In genomic region chr4:146603578-146604399, GRCm38 (mm10) we compare ENCODE assay signal across 8 mouse cellular contexts. TPM values are rescaled to one million over a fixed set of nuclear protein-coding genes. Genes with fewer than 3 reads are reported as not detected.
DNase-seq lines count a peak whose midpoint lies in the region; ATAC-seq and TF ChIP-seq lines count a peak whose summit lies in the region.
"Not testable (repeated sequence)": the region's sequence is repeated elsewhere in the genome, so short reads cannot be mapped to it uniquely, and the experiment has no call there.
"Had no signal": no experiment of that assay in that cellular context is flagged by ENCODE, and none has a peak within 500 bp of the region (broad histone marks: within the 10 kb centered on the region; RNA-seq: fewer than 3 reads in every experiment).

No protein-coding gene starts in this region.

- H3K4me2 ChIP-seq in embryonic facial prominence, embryonic 15.5 days (replicated peaks): 0 out of 2 replicates have a peak overlapping the region, but pooled peaks have one; percentile 31
- peak overlapping the region; percentile 59 for H3K4me2 ChIP-seq in heart, embryonic 11.5 days
- H3K4me2 ChIP-seq in hindbrain, embryonic 16.5 days (ENCODE audit: low read length): peak overlapping the region; percentile 46
- peak overlapping the region; percentile 42 for H3K4me2 ChIP-seq in limb, embryonic 12.5 days
- not testable (repeated sequence) for H3K4me2 ChIP-seq in lung, postnatal 0 days (replicated peaks; ENCODE audit: low read depth, low read length)
- peak overlapping the region; percentile 44 for H3K4me2 ChIP-seq in neural tube, embryonic 13.5 days

- not testable (repeated sequence) for H3K4me1 ChIP-seq in embryonic facial prominence, embryonic 15.5 days; heart, embryonic 11.5 days (ENCODE audit: control insufficient read depth, insufficient read depth, low read length); hindbrain, embryonic 16.5 days (ENCODE audit: control insufficient read depth, insufficient read depth, low read depth, low read length); limb, embryonic 12.5 days (replicated peaks); lung, postnatal 0 days (ENCODE audit: insufficient read depth, low read depth, low read length); neural tube, embryonic 13.5 days (replicated peaks)

- H3K9ac ChIP-seq in embryonic facial prominence, embryonic 15.5 days; heart, embryonic 11.5 days (ENCODE audit: low read depth, low read length); limb, embryonic 12.5 days (replicated peaks); lung, postnatal 0 days (replicated peaks; ENCODE audit: low read depth); neural tube, embryonic 13.5 days: not testable (repeated sequence)
- peak overlapping the region; percentile 39 for H3K9ac ChIP-seq in hindbrain, embryonic 16.5 days (ENCODE audit: low read depth, low read length)

- TF ChIP-seq EP300 in lung, postnatal 0 days (IDR thresholded peaks at IDR 0.05): not testable (repeated sequence)

- peak; percentile 73; the same call in 1 of the 2 replicates for ATAC-seq in embryonic facial prominence, embryonic 15.5 days (ENCODE audit: insufficient number of reproducible peaks, low FRiP score, low TSS enrichment, low read depth)
- ATAC-seq in heart, embryonic 11.5 days (replicated peaks; ENCODE audit: insufficient number of reproducible peaks, low FRiP score, low TSS enrichment): peak; percentile 93
- peak; percentile 93 for ATAC-seq in hindbrain, embryonic 16.5 days
- peak; percentile 83 for ATAC-seq in limb, embryonic 12.5 days (ENCODE audit: insufficient number of reproducible peaks, insufficient read depth, low FRiP score, low TSS enrichment, low read depth)
- peak; percentile 67 for ATAC-seq in lung, postnatal 0 days
- peak; percentile 94 for ATAC-seq in neural tube, embryonic 13.5 days (ENCODE audit: low read depth)

- WGBS in embryonic facial prominence, embryonic 15.5 days: 4% methylated on average over 29 of the region's 53 CpGs
- WGBS in heart, embryonic 11.5 days (ENCODE audit: insufficient replicate concordance): 3% methylated on average over 18 of the region's 53 CpGs
- WGBS in hindbrain, embryonic 16.5 days: 4% methylated on average over 18 of the region's 53 CpGs
- WGBS in limb, embryonic 12.5 days: 12% methylated on average over 22 of the region's 53 CpGs
- 12% methylated on average over 19 of the region's 53 CpGs for WGBS in lung, postnatal 0 days
- 4% methylated on average over 32 of the region's 53 CpGs for WGBS in neural tube, embryonic 13.5 days

- not testable (repeated sequence) for H3K27ac ChIP-seq in embryonic facial prominence, embryonic 15.5 days (replicated peaks); heart, embryonic 11.5 days (ENCODE audit: low read depth, low read length); hindbrain, embryonic 16.5 days (ENCODE audit: low read depth, low read length); limb, embryonic 12.5 days; lung, postnatal 0 days (ENCODE audit: low read length); neural tube, embryonic 13.5 days (replicated peaks)

- not testable (repeated sequence) for H3K36me3 ChIP-seq in embryonic facial prominence, embryonic 15.5 days; heart, embryonic 11.5 days (ENCODE audit: control insufficient read depth, insufficient read depth, low read length); hindbrain, embryonic 16.5 days (ENCODE audit: control insufficient read depth, insufficient read depth, low read length); limb, embryonic 12.5 days; lung, postnatal 0 days (ENCODE audit: insufficient read depth, low read length); neural tube, embryonic 13.5 days

- H3K9me3 ChIP-seq in embryonic facial prominence, embryonic 15.5 days (replicated peaks); heart, embryonic 11.5 days (replicated peaks; ENCODE audit: control insufficient read depth, low read length); hindbrain, embryonic 16.5 days (ENCODE audit: control insufficient read depth, low read length); limb, embryonic 12.5 days; lung, postnatal 0 days (ENCODE audit: low read length); neural tube, embryonic 13.5 days: not testable (repeated sequence)

- peak; percentile 1 for DNase-seq in adipocyte (ENCODE audit: low spot score)
- peak; percentile 2 for DNase-seq in lung, postnatal 0 days (ENCODE audit: low spot score)

- H3K4me3 ChIP-seq in embryonic facial prominence, embryonic 15.5 days (replicated peaks): peak overlapping the region; percentile 21; the same call in 1 of the 2 replicates
- H3K4me3 ChIP-seq in heart, embryonic 11.5 days (ENCODE audit: low read depth, low read length): peak overlapping the region; percentile 35
- H3K4me3 ChIP-seq in hindbrain, embryonic 16.5 days (ENCODE audit: low read length): peak overlapping the region; percentile 29
- peak overlapping the region; percentile 32 for H3K4me3 ChIP-seq in limb, embryonic 12.5 days (replicated peaks)
- H3K4me3 ChIP-seq in lung, postnatal 0 days (ENCODE audit: low read depth, low read length): not testable (repeated sequence)
- peak overlapping the region; percentile 27 for H3K4me3 ChIP-seq in neural tube, embryonic 13.5 days

- not testable (repeated sequence) for H3K27me3 ChIP-seq in embryonic facial prominence, embryonic 15.5 days; heart, embryonic 11.5 days (ENCODE audit: control insufficient read depth, insufficient read depth, low read length); hindbrain, embryonic 16.5 days (replicated peaks; ENCODE audit: control insufficient read depth, insufficient read depth, low read length); limb, embryonic 12.5 days; lung, postnatal 0 days (replicated peaks; ENCODE audit: insufficient read depth, low read length); neural tube, embryonic 13.5 days

- TF ChIP-seq CTCF in lung, postnatal 0 days (IDR thresholded peaks at IDR 0.05): not testable (repeated sequence)

RNA-seq across cellular contexts. Expression of gene Zfp993, which starts 7.0 kb away (rescaled TPM):
- 1.1 and 1.4 TPM in 2 replicates for polyA plus RNA-seq in embryonic facial prominence, embryonic 15.5 days (2015; fragmentation: Nextera tagmentation; extraction: Ambion mirVana)
- 4.0 and 4.9 TPM in 2 replicates for polyA plus RNA-seq in heart, embryonic 11.5 days (2014; fragmentation: Nextera tagmentation; extraction: Ambion mirVana)
- polyA plus RNA-seq in hindbrain, embryonic 16.5 days (2015; fragmentation: Nextera tagmentation; extraction: Ambion mirVana): 2.3 and 2.9 TPM in 2 replicates
- 3.0 and 3.9 TPM in 2 replicates for polyA plus RNA-seq in limb, embryonic 12.5 days (2016; fragmentation: Nextera tagmentation; extraction: Ambion mirVana)
- 0.41 and 0.86 TPM in 2 replicates for polyA plus RNA-seq in lung, postnatal 0 days (2015; fragmentation: Nextera tagmentation; extraction: Ambion mirVana)
- polyA plus RNA-seq in neural tube, embryonic 13.5 days (2015; fragmentation: Nextera tagmentation; extraction: Ambion mirVana): 3.3 and 3.9 TPM in 2 replicates
- polyA plus RNA-seq: erythroblast, embryonic 14.5 days had no signal
